Mouse (Mus musculus): ENCODE data around the gene Rexo5.

Rexo5 gene

DNA sequence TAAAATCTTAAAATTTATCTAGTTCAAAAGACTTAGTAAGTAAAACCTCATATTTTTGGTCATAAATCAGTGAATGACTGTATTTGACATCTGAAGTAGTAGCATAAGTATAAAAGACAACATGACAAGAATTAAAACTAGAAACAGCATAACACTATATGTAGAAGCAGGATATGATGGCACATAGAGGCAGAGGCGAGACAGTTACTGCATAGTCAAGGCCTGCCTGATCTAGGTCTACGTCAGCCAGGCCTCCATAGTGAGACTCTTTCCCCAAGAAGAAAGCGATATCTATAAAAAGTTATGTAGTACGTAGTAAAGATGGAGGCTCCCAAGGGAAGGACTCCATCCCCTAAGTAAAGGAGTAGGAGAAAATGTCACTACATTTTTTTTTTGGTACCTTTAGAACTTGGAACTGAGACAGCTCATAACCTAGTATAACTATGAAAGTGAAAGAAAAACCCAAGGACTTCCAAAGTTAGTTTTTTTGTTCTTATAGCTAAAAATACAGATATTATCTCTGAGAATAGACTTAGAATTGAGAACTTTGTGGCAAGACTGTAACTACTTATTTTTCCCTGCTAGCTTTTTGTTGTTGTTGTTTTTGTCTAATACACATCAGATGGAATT lies 48.1 kb downstream of the Rexo5 start:
- DNase-seq (ENCODE audit: low spot score in 2 of 2), result no peak

- DNase-seq (ENCODE audit: low spot score in 2 of 2), result no peak
Measured at GRCm38 (mm10) chr7:119845541-119845940, 51.7 kb downstream of the Rexo5 start.

- no peak for DNase-seq (ENCODE audit: low spot score in 2 of 2)
Measured at GRCm38 (mm10) chr7:119847396-119847795, 53.6 kb downstream of the Rexo5 start.

GRCm38 (mm10) chr7:119849096-119849495 lies 55.3 kb downstream of the Rexo5 start:
- DNase-seq (ENCODE audit: low spot score in 2 of 2), result peak; percentile 39 to 77

DNA sequence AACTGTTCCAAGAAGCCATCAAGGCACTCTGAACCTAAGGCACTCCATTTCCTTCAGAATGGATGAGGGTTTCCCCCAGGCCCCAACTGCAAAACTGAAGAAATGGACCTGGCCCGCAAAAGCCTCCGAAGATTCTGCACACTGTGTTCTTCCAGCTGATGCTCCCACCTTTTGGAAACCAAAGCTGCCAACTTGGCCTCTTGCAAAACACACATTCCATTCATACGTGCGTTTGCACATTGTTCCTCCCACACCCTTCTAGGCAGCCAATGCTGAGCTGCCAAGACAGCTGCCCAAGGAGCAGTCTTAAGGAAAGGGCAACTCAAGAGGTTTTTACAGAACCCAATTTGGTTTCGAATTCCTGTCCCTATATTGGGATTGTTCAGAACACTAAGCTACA lies 56.9 kb downstream of the Rexo5 start:
- peak in 1 of 2 experiments; percentile 36 for DNase-seq (ENCODE audit: low spot score in 2 of 2)

DNA sequence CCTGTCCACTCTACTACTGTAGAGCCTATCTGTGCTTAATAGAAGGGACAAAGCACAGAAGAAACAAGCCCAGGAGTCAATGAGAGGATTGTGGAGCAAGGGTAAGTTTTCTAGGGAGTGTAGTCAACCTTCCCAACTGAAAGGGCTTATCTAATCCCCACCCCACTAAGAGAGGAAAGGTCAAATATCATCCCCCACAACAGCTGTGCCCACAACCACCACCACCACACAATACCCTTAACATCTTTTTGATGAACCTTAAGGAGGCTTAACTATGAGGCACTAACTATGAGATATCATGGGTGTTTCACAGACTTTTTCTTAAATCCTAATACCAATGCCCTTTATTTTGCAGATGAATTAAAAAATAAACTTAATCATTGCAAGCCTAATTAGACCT lies 58.7 kb downstream of the Rexo5 start:
- no peak for DNase-seq (ENCODE audit: low spot score in 2 of 2)

GRCm38 (mm10) chr7:119853186-119853585 lies 59.4 kb downstream of the Rexo5 start:
- DNase-seq (ENCODE audit: low spot score in 2 of 2), result no peak

- no peak for DNase-seq (ENCODE audit: low spot score in 2 of 2)
Measured at GRCm38 (mm10) chr7:119854362-119854761, 60.6 kb downstream of the Rexo5 start.

DNA sequence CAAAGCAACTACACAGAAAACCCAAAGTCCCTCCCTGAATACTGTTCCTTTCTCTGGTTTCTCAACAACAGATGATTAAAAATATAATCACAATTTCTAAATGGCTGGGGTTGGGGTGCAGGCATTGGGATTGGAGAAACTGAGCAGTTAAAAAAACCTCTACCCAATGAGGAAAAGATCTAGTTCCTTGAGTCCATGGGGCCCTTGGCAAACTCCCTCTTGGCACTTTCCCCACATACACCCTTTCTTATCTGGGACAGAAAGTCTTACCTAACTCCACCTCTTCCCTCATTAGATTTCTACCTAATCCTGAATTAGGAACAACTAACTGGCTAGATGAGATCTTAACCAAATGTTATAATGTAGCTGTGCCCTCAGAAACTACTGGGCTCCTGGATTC lies 61.2 kb downstream of the Rexo5 start:
- DNase-seq (ENCODE audit: low spot score in 2 of 2), result no peak

DNA sequence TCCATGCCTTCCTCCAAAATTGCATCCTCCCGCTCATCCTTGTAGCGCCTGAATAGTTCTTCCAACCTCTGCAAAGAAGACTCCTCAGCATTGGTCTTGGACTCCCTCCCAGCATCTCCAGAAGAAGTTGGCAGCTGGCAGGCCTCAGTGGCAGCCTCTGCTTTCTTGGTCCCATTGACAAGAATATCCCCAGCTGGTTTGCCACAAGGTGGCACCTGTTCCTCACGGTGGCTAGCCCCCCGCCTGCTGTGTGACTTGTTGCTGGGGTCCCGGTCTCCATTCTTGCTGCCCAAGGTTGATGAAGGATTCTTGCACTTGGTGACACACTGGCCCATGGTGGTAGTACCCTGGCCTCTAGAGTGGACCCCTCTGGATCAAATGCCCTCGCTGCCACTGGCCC lies 65.7 kb downstream of the Rexo5 start:
- DNase-seq (ENCODE audit: low spot score in 2 of 2), result no peak

GRCm38 (mm10) chr7:119860116-119860515 lies 66.3 kb downstream of the Rexo5 start:
- DNase-seq (ENCODE audit: low spot score in 2 of 2), result no peak

GRCm38 (mm10) chr7:119860554-119860953 lies 66.7 kb downstream of the Rexo5 start:
- DNase-seq (ENCODE audit: low spot score in 2 of 2), result no peak

DNA sequence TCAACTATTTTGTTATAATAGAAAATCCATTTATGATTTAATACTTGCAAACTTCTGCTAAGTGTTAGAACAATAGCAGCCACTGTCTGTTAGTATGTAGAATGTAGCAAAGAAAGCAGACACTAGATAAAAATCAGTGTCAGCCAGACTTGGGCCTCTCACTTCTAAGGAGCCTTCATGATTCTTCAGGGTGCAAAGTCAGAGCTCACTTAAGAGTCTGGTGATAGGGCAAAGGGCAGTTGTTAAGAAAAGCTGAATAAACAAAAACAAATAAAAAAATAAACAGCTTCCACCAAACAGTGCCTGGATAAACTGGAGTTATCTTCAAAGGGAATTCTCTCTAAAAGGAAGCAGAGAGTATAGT lies 67.1 kb downstream of the Rexo5 start:
- DNase-seq (ENCODE audit: low spot score in 2 of 2), result no peak

- DNase-seq (ENCODE audit: low spot score in 2 of 2), result peak; percentile 41 to 61
Measured at GRCm38 (mm10) chr7:119861335-119862091, 67.7 kb downstream of the Rexo5 start.

DNA sequence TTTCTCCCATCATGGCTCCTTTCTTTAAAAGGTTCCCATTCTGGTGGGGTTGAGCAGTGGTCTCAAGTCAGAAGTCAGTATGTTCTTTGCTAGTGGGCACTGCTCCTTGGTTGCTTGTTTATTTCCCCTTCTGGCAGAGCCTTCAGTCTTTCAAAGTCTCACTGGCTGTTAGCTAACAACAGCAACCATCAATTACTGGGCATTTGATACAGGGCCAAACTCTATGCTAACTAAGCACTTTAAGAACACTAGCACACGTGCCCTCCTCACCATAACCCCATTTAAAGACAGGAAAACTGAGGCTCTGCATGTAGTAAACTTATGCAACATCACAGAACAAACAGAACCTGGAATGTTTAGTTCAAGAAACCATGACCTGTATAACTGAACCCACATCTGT lies 68.4 kb downstream of the Rexo5 start:
- DNase-seq (ENCODE audit: low spot score in 2 of 2), result no peak

DNA sequence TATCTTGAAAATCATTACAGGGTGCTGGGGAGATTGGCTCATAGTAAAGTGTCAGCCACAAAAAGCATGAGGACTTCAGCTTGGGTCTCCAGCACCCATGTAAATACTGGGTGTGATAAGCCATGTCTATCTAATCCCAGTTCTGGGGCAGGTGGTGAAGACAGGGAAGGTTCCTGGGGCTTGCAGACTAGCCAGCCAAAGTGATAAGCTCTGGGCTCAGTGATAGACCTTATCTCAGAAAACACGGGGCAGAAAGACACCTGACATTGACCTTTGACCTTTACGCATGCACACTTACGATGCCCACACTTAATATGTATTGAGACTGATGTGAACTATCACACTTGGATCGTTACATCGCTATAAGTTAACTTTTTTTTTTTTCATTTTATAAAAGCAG lies 70.7 kb downstream of the Rexo5 start:
- no peak for DNase-seq (ENCODE audit: low spot score in 2 of 2)

DNA sequence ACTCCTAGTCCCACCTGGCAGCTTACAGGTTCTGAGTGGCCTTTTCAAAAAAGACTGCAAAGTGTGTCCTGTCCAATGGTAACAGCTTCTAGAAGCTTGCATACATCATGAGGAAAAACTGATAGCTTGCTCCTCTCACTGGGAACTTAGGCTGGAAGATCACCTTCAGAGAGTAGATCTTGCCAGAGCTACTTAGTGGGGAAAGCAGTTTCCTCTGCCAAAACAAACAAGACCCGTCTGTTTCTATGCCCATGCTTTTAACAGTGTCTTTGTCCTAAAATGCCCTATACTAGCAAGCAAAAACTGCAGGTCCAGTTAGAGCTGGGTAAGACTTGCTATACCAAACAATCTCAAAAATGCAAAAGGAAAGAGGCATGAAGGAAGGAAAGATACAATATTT lies 72.3 kb downstream of the Rexo5 start:
- no peak for DNase-seq (ENCODE audit: low spot score in 2 of 2)

- DNase-seq (ENCODE audit: low spot score in 2 of 2), result no peak
Measured at GRCm38 (mm10) chr7:119872204-119872603, 78.4 kb downstream of the Rexo5 start.

GRCm38 (mm10) chr7:119873050-119873449 lies 79.2 kb downstream of the Rexo5 start:
- DNase-seq (ENCODE audit: low spot score in 2 of 2), result no peak

GRCm38 (mm10) chr7:119875776-119876440 lies 82.1 kb downstream of the Rexo5 start:
- no peak for DNase-seq (ENCODE audit: low spot score in 2 of 2)

DNA sequence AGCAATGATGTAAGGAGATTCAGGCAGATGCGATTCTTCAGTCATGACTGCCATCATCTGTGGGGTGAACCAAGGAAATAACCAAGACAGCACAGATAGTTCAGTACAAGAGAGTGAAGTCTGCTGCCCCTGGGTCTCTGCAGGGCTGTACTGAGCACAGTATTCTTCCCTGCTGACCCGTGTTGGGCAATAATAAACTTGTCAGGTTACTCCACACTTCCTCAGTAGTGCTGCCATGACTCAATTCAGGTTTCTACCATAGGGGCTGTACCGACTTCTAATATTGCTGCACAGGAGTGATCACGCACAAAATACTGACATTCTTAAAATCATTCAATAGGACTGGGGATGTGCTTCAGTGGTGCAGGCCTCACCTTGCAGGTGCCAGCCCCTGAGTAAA lies 85.4 kb downstream of the Rexo5 start:
- no peak for DNase-seq (ENCODE audit: low spot score in 2 of 2)

DNA sequence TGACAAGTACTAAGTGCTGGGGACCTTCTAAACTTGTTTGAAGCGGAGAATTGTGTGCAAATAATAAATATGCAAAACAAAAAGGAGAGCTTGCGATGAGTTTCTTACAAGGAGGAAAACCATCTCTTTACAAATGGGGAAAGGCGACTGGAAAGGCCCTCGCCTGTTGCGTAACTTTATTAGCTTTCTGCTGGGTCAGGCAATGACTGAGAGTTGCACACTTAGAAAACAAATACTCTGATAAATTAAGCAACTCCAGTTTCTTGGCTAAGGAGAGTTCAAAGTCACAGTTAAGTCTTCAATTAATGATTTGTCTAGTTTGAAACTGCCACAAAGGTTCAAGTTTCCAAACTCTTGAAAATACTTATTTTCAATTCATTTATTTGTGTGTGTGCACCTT lies 86.5 kb downstream of the Rexo5 start:
- no peak for DNase-seq (ENCODE audit: low spot score in 2 of 2)

DNA sequence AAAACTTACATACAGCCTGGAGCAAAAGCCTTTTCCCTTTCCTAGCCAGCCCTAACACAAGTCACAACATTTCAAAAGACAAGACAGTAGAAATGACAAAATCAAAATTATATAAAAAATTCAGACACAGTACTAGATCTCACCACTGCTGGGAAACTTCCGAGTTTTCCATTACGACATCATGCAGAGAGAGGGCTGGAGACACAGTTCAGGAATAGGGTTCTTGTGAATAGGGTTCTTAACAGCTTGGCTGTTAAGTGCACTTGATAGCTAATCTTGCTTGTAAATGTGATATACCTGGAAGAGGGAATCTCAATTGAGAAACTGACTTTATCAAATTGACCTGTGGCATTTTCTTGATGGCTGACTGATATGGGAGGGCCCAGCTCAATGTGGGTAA lies 87.4 kb downstream of the Rexo5 start:
- DNase-seq (ENCODE audit: low spot score in 2 of 2), result no peak
